Mouse (Mus musculus) layer of hippocampus, postnatal 14 days (tissue): ENCODE results near the gene Slc23a2. TPM values are rescaled to one million over a fixed set of nuclear protein-coding genes. Genes with fewer than 3 reads are reported as not detected.

ENCODE experiments used
- DNase-seq, 2 experiments: peaks; one replicate each; pipeline ENCODE4 v3.0.0; 2021 to 2022; ENCODE audit warnings: low spot score in 2 of 2, mixed read lengths in 1 of 2
- long read RNA-seq, 2 experiments: library from polyadenylated mRNA; stranded (forward); transcript quantifications; one replicate each; pipeline ENCODE4 v2.0.0; 2021
- total RNA-seq, 2 experiments: library from RNA; stranded (reverse); gene quantifications; 2 replicates each; pipeline ENCODE4 v1.2.3; 2021

The Slc23a2 gene
- 10 to 100 TPM; 88.9 to 94.1 TPM for total RNA-seq
- long read RNA-seq, experiment 1, full-length matches to known transcripts, result 2 of 14 reads
- long read RNA-seq, experiment 1, partial matches to known transcripts, result 0 of 14 reads
- long read RNA-seq, experiment 1, other reads (novel, unspliced or antisense), result 12 of 14 reads
- long read RNA-seq, experiment 2, full-length matches to known transcripts, result 5 of 18 reads
- long read RNA-seq, experiment 2, partial matches to known transcripts, result 13 of 18 reads
- long read RNA-seq, experiment 2, other reads (novel, unspliced or antisense), result 0 of 18 reads

GRCm38 (mm10) chr2:132144971-132145691 lies at the start of gene Slc23a2:
Gene Slc23a2, minus strand, starts transcription at chr2:132145108.
- peak; percentile 53 to 62 for DNase-seq

GRCm38 (mm10) chr2:132190602-132191161 lies 45.8 kb upstream of the Slc23a2 start:
- peak in 1 of 2 experiments; percentile 16 for DNase-seq

- no peak for DNase-seq
These were observed 39.0 kb upstream of the Slc23a2 start for GRCm38 (mm10) chr2:132183874-132184273.

- no peak for DNase-seq
These were observed 35.7 kb upstream of the Slc23a2 start for GRCm38 (mm10) chr2:132180463-132181205.

- no peak for DNase-seq
These were observed 34.5 kb upstream of the Slc23a2 start for GRCm38 (mm10) chr2:132179371-132179770.

GRCm38 (mm10) chr2:132177406-132177805 lies 32.5 kb upstream of the Slc23a2 start:
- no peak for DNase-seq

GRCm38 (mm10) chr2:132176289-132176848 lies 31.5 kb upstream of the Slc23a2 start:
- DNase-seq, result no peak

- no peak for DNase-seq
These were observed 29.1 kb upstream of the Slc23a2 start for GRCm38 (mm10) chr2:132174048-132174447.

- no peak for DNase-seq
These were observed 27.0 kb upstream of the Slc23a2 start for GRCm38 (mm10) chr2:132171939-132172338.

GRCm38 (mm10) chr2:132169150-132169549 lies 24.2 kb upstream of the Slc23a2 start:
- DNase-seq, result no peak

GRCm38 (mm10) chr2:132163626-132164025 lies 18.7 kb upstream of the Slc23a2 start:
- DNase-seq, result no peak

- peak; percentile 60 to 75 for DNase-seq
These were observed 12.6 kb upstream of the Slc23a2 start for GRCm38 (mm10) chr2:132157482-132157881.

GRCm38 (mm10) chr2:132152670-132153069 lies 7.8 kb upstream of the Slc23a2 start:
- DNase-seq, result no peak

- DNase-seq, result no peak
These were observed 6.7 kb upstream of the Slc23a2 start for GRCm38 (mm10) chr2:132151592-132151991.

GRCm38 (mm10) chr2:132150926-132151325 lies 6.0 kb upstream of the Slc23a2 start:
- DNase-seq, result no peak

GRCm38 (mm10) chr2:132146502-132146901 lies 1.6 kb upstream of the Slc23a2 start:
- no peak for DNase-seq

- DNase-seq, result peak in 1 of 2 experiments; percentile 34
These were observed 673 bp downstream of the Slc23a2 start for GRCm38 (mm10) chr2:132143943-132144927.

GRCm38 (mm10) chr2:132142606-132143005 lies 2.3 kb downstream of the Slc23a2 start:
- DNase-seq, result no peak

GRCm38 (mm10) chr2:132140536-132140935 lies 4.4 kb downstream of the Slc23a2 start:
- DNase-seq, result no peak

- DNase-seq, result no peak
These were observed 5.8 kb downstream of the Slc23a2 start for GRCm38 (mm10) chr2:132139099-132139498.
